Mouse (Mus musculus) lung, postnatal 4 days (tissue): ENCODE data around the gene Fads1.
"Not testable (repeated sequence)": the region's sequence is repeated elsewhere in the genome, so short reads cannot be mapped to it uniquely, and the experiment has no call there.

ENCODE experiments used
- DNase-seq, 2 experiments: peaks; one replicate each; pipeline ENCODE4 v3.0.0; 2021

Fads1 gene

DNA sequence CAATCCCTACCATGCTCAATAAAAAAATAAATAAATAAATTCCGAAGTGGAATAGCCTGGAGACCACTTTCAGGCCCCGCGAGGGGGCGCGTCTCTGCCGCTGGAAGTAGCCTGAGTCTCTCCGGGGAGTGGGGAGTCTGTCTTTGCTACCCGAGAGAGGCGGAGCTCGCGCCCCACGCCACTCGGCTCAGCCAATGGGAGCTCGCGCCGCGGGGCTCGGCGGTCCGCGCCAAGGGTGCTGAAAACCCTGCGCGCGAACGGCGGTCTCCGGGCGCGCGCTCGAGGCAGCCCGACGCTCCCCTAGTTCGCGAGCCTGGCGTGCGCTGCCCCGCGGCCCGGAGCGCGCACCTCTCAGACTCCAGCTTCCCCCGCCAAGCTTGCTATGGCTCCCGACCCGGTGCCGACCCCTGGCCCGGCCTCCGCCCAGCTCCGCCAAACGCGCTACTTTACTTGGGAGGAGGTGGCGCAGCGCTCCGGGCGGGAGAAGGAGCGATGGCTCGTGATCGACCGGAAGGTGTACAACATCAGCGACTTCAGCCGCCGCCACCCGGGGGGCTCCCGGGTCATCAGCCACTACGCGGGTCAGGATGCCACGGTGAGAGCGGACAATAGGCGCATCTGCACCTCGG, at the start of gene Fads1:
TSS of gene Fads1 (plus strand) at position 219 of the 629 bp plus-strand sequence.
- peak; percentile 94 to 98 for DNase-seq

DNA sequence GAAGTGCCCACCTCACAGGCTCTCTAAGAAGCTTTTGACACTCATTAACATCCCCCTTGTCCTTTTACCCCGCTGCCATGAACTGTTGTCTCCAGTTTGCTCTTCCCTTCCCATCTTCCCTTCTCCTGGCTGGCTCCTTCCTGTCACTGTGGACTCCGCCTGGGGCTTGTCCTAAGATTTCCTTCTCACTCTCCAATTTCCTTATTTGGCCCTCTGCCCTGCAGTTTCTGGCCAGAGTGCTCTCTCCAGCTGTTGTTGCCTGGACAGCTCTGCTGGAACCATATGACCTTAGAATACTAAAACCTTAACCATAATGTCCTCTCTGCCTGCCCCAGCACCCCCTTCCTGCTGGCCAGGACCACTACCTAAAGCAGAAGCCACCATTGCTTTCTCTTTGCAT, 48.0 kb upstream of the Fads1 start:
- DNase-seq, result peak; percentile 77 to 79

DNA sequence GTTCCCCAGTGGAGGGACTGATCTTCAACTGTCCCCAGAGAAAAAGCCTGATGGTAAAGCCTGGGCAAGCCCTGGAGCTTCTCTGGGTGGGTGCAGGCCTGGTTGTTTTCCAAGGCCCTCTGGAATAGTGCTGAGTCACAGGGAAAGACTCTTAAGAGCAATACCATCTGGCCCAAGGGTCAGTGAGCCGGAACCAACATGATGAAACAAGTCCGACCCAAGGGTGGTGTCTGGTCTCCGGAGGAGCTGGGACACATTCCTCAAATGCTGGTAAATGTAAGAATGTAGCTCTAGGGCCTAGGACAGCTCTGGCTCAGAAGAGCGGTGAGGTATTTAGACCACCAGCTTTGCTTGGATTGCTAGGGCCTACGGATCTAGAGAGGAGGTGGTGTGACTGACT, 45.3 kb upstream of the Fads1 start:
- DNase-seq, result peak; percentile 17 to 64

DNA sequence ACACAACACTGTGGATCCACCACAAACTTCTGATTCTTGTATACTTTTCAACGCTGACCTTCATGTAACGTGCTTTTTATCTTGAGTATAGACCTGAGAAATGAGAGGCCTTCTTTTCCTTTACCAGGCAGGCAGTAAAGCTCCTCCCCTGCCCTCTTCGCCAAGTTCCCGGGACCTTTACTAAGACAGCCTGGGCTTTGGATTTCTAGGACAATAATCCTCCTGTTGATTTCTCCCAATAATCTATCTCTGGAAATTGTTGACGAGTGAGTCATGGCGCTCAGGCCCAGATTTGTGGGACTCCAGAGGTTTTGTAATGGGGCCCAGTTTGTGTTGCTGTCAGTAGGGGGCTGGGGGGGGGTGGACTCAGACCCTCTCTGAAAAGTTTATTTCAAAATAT, 43.0 kb upstream of the Fads1 start:
- no peak for DNase-seq

DNA sequence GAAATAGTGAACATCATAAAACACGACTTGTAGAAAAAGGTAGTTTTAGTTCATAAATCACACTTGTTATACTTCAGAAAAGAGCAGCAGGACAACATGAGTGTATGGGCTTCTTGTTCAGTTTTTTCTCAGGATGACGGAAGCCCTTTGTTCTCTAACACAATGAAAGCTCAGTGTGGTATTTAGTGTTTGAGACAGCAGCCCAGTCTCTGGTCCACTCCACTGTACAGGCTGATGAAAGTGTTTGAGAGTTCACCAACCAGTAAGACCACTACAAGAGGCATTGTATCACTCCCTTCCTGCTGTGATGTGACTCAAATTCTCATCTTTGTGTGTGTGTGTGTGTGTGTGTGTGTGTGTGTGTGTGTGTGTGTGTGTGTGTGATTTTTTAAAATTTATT, 39.0 kb upstream of the Fads1 start:
- no peak for DNase-seq

- DNase-seq, result no peak
Observed at GRCm38 (mm10) chr19:10144464-10144863, 38.2 kb upstream of the Fads1 start.

DNA sequence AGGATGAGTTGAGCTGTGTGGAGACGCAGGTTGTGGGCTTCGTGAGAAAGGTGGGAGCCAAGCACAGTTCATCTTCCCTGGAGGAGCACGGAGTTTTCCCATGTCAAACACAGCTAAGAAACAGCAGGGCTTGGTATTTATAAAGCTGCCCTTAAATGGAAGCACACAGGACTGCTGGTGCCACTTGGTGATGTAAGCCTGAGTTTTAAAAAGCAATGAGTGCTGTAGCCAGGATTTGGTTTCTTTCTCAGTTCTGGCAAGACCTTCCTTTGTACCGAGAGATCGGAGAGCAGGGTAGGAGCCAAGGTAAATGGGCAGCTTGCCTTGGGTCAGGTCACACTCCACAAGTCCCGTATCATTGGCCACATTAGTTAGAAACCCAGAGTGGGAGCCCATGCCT, 34.1 kb upstream of the Fads1 start:
- DNase-seq, result no peak

- DNase-seq, result no peak
Observed at GRCm38 (mm10) chr19:10149189-10149588, 33.5 kb upstream of the Fads1 start.

- no peak for DNase-seq
Observed at GRCm38 (mm10) chr19:10157725-10158124, 25.0 kb upstream of the Fads1 start.

DNA sequence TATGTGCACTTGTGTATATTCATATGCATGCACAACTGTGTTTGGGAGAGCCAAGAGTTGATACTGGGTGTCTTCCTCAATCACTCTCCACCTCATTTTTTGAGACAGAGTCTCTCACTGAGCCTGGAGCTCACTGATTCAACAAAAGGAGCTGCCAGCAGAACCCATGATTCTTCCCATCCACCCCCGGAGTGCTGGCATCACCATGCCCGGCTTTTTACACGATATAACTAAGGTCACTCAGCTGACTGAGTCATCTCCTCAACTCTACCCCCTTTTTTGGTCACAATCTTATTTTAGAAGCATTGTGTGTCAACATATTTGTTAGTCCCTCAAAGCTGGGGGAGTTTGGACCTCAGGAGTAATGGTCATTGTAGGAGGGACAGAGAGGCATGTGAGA, 18.8 kb upstream of the Fads1 start:
- DNase-seq, result no peak

GRCm38 (mm10) chr19:10165928-10166327, 16.8 kb upstream of the Fads1 start:
- not testable (repeated sequence) for DNase-seq

DNA sequence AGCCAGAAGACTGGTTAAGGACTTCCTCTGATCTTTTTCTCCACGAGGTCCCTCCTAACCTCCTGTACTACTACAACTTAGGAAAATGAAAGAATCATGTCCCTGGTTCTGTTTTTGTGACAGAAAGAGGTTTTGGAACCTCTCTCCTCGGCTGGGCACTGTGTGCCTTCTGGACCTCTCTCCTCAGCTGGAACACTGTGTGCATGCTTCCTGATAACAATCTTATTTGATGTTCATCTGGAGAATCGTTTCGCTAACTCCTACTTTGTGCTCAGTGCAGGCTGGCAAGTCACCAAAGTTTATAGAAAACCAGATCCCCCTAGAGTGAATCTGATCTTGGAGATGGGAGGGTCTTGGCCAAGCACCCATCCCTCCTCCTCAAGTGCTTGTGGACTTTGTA, 15.6 kb upstream of the Fads1 start:
- DNase-seq, result no peak

DNA sequence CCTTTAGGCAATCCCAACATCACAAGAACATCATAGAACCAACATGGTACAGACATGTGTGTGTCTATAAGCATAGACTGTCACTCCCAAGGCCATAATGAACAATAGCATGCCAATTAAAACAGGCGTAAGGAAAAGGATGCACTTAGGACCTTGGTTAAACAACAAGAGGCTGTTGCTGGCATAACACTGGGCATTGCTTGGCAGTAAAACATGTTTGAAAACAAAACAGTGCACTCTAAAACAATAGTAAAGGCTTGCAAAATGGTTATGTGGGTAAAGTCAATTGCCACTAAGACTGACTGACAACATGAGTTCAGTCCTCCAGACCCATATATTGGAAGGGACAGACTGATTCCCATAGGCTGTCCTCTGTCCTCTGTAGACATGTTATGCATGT, 14.7 kb upstream of the Fads1 start:
- DNase-seq, result no peak

DNA sequence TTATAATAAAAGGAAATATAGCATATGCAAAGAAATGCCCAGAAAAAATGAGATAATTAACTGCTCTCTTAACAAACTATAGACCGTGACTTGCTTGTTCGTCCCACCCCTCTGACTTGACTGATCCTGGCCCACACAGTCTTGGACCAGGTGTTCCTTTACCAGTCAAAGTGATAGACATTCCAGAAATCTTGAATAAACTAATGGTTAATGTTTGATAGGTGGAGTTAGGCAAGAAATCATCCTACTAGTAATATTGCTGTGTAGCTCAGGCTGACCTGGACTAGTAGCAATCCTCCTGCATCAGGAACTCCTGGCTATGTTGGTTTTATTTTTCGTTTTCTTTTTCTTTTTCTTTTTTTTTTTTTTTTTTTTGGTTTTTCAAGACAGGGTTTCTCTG, 14.2 kb upstream of the Fads1 start:
- no peak for DNase-seq

DNA sequence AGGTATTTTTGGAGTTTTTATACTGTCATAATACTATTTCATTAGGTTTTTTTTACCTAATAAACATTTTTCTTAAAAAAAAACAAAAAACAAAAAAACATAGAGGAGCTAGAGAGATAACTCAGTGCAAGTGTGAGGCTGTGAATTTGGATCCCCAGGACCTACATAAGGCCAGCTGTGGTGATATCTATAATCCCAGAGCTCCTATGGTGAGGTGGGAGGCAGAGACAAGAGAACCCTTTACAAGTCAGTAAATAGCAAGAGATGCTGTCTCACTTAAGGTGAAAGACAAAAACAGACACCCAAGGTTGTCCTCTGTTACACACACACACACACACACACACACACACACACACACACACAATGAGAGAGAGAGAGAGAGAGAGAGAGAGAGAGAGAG, 13.5 kb upstream of the Fads1 start:
- DNase-seq, result no peak

DNA sequence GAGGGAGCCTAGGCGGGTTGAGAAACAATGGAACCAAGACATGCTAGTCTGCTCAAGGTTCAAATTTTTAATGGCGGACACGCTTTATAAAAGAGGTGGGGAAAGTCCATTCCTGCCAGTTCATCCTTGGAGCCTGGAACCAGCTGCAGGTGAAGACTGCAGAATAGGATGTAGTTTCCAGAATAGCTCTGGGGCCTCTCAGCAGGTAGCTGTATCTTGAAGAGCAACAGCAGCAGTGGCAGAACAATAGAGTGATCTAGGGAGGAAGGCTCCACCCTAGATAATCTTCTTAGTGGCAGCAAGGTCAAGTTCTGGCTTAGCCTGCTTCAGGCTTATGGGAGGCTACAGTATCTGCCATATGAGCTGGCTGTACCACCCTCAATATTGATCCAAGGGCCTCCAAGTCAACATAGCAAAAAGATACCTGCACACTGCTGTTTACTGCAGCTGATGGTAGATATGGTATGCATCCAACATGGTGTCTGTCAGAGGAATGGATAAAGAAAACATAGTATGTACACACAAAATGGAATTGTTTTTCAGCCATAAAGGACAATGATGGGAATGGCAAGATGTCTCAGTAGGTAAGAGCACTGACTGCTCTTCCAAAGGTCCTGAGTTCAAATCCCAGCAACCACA, 12.9 kb upstream of the Fads1 start:
- not testable (repeated sequence) for DNase-seq

DNA sequence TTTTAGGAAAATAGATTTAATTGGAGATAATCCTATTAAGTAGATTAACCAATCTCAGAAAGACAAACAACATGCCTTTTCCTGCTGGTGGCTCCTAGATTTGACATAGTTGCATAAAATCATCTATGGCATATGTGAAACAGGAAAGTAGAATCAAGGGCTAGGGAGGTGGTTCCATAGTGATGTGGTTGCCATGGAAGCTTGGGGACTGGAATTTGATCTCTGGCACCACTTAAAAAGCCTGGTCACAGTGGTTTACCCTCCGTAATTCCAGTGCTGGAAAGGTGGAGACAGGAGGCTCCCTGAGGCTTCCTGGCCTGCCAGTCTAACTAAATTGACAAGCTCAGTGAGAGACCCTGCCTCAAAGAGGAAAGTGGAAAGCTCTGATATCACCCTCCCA, 12.2 kb upstream of the Fads1 start:
- DNase-seq, result no peak

GRCm38 (mm10) chr19:10171359-10171758, 11.3 kb upstream of the Fads1 start:
- no peak for DNase-seq

DNA sequence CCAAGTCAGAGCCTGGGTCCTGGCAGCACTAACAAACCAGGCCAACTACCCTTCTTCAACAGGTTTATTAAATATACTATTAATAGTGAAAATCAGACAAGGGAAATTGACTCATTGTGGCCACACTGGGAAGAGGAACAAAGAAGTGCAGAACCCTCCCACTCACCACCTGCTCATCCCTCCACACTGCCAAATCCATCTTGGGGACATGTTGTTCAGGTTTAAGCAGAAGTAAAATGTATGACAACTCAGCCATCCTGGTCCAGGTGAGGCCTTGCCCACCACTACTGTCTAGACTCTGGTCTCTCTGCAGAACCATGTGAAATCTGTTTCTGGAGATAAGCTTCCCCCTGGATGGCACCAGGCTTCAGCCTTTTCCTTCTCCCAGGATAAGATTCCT, 10.8 kb upstream of the Fads1 start:
- DNase-seq, result no peak

GRCm38 (mm10) chr19:10173116-10173718, 9.5 kb upstream of the Fads1 start:
- no peak for DNase-seq

GRCm38 (mm10) chr19:10173844-10174539, 8.7 kb upstream of the Fads1 start:
- no peak for DNase-seq

- no peak for DNase-seq
Observed at GRCm38 (mm10) chr19:10174956-10175355, 7.7 kb upstream of the Fads1 start.

GRCm38 (mm10) chr19:10176477-10176876, 6.2 kb upstream of the Fads1 start:
- no peak for DNase-seq

DNA sequence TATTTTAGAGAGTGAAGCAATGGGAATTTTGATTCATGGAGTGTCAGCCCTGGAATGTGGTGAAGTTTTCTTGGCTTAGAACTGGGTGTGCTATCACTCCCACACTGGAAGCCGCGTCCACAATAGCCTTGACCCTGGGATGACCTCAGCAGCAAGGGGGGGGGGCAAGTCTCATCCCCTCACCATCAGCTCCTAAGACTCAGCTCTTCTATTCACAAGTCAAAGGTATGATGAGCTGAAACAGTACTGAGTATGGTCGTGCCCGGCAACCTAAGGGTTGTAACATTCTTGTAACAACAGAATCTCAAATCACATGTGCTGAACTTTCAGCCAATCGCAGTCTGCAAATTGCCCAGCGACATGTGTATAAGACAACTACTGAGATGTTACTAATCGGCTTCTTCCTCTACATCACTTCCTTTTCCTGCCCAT, 5.7 kb upstream of the Fads1 start:
- DNase-seq, result peak; percentile 46 to 55
